Mouse (Mus musculus) ovary, adult 2 months (tissue): ENCODE data around the gene C2cd4a. TPM values are rescaled to one million over a fixed set of nuclear protein-coding genes. Genes with fewer than 3 reads are reported as not detected.

Source experiments
- polyA plus RNA-seq: library from polyadenylated mRNA; depleted of rRNA; stranded (reverse); fragments of >200 nt; gene quantifications from 2 replicates; pipeline ENCODE4 v1.2.3, GENCODE M21; 2012; rRNA removed

C2cd4a gene
- 20.7 and 25.0 TPM in 2 replicates for polyA plus RNA-seq

DNA sequence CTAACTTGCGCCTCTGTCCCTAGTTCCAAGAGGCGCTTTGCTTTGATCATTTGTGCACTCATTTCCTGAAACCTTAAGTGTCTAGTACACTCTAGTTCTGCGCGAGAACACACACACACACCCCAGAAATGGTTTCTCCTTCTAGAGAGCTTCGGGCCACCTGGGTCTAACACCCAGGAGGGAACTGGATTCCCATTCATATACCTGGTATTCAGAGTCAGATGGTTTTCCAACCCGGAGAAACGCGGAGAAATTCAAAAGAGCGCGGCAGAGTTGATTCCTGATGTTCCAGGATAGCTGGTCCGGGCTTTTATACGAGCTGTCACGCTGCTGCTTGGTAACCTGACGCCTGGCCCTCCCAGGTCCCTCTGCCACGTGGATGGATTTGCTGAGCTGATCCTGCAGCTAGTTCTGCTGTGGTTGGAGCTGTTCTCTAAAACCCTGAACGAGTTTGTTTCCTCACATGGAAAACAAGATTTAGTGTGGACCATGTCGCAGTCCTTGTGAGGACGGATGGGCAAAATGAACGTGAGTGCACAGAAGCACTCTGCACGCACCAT, at the start of gene C2cd4a:
TSS of gene C2cd4a (minus strand) at position 285 of the 560 bp plus-strand sequence.

DNA sequence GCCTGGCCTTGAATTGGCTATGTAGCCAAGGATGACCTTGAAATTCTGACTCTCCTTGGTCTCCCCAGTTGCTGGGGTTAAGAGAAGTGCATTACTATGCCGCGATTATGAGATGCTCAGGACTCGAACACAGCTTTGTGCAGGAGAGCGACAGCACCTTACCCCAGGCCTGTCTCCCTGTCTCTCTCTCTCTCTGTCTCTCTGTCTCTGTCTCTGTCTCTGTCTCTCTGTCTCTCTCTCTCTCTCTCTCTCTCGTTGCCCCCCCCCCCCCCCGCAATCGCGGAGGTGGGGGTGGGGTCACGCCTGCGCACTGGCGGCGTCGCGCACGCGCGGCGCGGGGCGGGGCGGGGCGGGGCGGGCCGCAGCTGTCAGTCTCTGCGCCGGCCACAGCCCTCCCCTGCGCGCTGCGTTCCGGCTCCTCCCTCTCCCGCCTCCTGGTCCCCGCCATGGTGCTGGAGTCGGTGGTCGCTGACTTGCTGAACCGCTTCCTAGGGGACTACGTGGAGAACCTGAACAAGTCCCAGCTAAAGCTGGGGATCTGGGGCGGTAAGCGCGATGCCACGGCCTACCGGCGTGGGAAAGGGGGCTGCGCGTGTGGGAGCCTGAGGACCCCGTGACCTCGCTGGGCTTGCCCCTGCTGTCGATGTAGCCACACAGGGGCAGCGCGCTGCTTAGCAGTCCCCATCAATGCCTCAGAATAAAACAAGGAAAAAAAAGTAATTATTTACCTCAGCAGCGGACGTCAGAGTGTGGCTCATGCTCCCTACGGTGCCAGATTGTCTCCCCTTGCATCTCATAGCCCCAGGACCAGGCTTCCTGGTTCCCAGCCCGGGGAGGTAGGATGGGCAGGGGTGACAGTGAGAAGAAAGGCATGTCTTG, 8.1 kb upstream of the C2cd4a start, which contains the start of gene Vps13c:
TSS of gene Vps13c (plus strand) at position 416 of the 879 bp plus-strand sequence.

Other genes starting within 250 kb of the C2cd4a start
- gene C2cd4b, start 72.9 kb downstream of the C2cd4a start, polyA plus RNA-seq = 1.8 and 3.4 TPM in 2 replicates
- gene Vps13c, start 8.1 kb upstream of the C2cd4a start, polyA plus RNA-seq = 4.1 and 4.8 TPM in 2 replicates